Mouse (Mus musculus): Measurements from ENCODE around the gene Rpl5.

Gene Rpl5

GRCm38 (mm10) chr5:107943526-107943925 is 43.2 kb downstream of the Rpl5 start:
- in situ Hi-C loops (cut with MboI, MseI), result no loop called here

- in situ Hi-C loops (cut with MboI, MseI), result no loop called here
These were observed 46.2 kb downstream of the Rpl5 start for GRCm38 (mm10) chr5:107946475-107946874.

GRCm38 (mm10) chr5:107947548-107947947 is 47.2 kb downstream of the Rpl5 start:
- in situ Hi-C loops (cut with MboI, MseI), result no loop called here

- in situ Hi-C loops (cut with MboI, MseI), result no loop called here
These were observed 48.6 kb downstream of the Rpl5 start for GRCm38 (mm10) chr5:107948899-107949298.

- in situ Hi-C loops (cut with MboI, MseI), result no loop called here
These were observed 49.3 kb downstream of the Rpl5 start for GRCm38 (mm10) chr5:107949607-107950006.

GRCm38 (mm10) chr5:107950643-107951042 is 50.3 kb downstream of the Rpl5 start:
- in situ Hi-C loops (cut with MboI, MseI), result no loop called here
